Mouse (Mus musculus): ENCODE measurements around the gene 3100002H09Rik.

The 3100002H09Rik gene

DNA sequence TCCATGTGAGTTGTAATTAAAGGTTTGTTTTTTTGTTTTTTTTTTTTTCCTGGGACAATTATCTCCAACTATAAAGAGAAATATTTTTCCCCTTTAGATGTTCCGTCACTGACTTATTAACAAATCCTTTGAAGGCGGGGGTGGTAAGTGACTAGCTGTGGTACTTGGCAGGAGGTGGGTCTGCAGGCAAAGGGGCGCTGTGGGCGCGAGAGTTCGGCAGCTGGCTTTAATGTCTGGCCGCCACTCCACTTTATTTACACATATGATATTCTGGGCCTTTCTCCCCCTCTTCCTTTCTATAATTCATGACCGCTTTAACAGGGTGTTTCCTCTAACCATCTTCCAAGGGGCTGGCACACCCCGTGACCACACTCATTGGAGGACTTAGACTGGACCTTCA lies 5.4 kb upstream of the 3100002H09Rik start:
- DNase-seq (ENCODE audit: extremely low read depth, insufficient read length, low spot score), result no peak

- no peak for DNase-seq (ENCODE audit: extremely low read depth, insufficient read length, low spot score)
These were observed 4.9 kb upstream of the 3100002H09Rik start for GRCm38 (mm10) chr4:124615406-124615960.

DNA sequence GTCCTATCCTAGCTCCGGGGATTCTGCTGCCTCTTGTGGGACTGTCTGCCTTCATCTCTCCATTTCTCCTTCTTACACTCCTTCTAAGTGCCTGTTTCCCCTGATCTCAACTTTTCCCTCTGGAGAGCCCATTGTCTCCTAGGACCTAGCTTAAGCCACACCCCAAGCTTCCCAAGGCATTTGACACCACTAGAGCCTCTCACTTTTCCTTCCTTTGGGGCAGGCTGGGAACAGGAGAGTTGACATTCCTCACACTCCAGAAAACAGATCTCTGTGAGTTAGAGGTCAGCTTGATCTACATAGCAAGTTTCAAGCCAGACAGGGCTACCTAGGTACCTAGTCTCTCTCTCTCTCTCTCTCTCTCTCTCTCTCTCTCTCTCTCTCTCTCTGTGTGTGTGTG lies 3.6 kb upstream of the 3100002H09Rik start:
- no peak for DNase-seq (ENCODE audit: extremely low read depth, insufficient read length, low spot score)

GRCm38 (mm10) chr4:124611768-124612167 lies 1.2 kb upstream of the 3100002H09Rik start:
- DNase-seq (ENCODE audit: extremely low read depth, insufficient read length, low spot score), result no peak

- DNase-seq (ENCODE audit: extremely low read depth, insufficient read length, low spot score), result no peak
These were observed 537 bp downstream of the 3100002H09Rik start for GRCm38 (mm10) chr4:124610066-124610465.

- no peak for DNase-seq (ENCODE audit: extremely low read depth, insufficient read length, low spot score)
These were observed 3.4 kb downstream of the 3100002H09Rik start for GRCm38 (mm10) chr4:124607166-124607565.

DNA sequence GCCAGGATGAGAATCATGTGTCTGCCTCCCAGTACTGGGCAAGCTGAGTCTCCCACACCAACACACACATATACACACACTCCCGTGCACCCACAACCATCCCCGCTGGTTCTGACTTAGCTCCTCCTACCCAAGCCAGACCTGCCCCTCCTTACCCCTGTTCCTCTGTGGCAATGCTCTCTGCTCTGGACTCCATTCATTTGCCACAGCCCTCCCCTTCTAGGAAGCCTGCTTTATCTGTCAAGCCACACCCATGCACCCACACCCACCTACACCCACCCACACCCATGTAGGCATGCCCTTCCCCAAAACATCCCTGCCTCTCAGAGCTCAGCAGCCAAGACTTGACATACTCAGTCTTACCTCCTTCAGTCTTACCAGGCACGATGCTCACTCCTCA lies 4.4 kb downstream of the 3100002H09Rik start:
- no peak for DNase-seq (ENCODE audit: extremely low read depth, insufficient read length, low spot score)

DNA sequence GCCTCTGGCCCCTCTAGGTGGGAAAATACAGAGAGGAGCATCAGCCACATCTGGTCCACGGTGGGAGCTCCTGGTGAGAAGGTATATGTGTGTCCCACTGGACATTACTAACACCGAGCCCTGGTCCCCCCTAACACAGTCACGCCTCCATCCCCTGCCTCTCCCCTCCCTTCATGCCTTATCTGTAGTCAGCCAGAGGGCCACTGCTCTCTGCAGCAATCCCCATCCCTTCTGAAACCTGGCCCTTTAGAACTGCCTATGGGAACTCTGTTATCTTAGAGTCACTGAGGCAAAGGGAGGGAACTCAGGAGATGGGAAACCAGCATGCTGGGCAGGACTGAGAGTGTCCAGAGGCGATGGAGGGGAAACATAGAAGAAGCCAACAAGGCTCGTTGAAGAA lies 5.3 kb downstream of the 3100002H09Rik start:
- DNase-seq (ENCODE audit: extremely low read depth, insufficient read length, low spot score), result no peak

DNA sequence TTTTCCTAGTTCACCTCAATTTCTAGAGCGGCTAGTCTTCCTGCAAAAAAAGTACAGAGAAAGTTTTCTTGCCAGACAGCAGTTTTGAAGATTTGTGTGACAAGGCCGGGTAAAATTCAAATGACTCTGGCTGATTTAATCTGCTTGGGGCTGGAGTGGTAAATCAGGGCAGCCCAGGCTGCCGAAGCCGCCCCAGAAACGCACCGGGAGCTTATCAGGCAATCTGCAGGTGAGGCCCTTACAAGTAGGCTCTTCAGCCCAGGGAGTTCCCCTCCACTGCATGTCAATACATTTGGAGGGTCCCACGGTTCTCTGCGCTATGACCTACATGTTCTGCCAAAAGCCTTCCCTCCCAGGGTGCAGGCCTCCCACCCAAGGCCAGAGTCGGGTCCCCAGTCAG lies 6.9 kb downstream of the 3100002H09Rik start:
- no peak for DNase-seq (ENCODE audit: extremely low read depth, insufficient read length, low spot score)

- no peak for DNase-seq (ENCODE audit: extremely low read depth, insufficient read length, low spot score)
These were observed 14.7 kb downstream of the 3100002H09Rik start for GRCm38 (mm10) chr4:124595929-124596328.

DNA sequence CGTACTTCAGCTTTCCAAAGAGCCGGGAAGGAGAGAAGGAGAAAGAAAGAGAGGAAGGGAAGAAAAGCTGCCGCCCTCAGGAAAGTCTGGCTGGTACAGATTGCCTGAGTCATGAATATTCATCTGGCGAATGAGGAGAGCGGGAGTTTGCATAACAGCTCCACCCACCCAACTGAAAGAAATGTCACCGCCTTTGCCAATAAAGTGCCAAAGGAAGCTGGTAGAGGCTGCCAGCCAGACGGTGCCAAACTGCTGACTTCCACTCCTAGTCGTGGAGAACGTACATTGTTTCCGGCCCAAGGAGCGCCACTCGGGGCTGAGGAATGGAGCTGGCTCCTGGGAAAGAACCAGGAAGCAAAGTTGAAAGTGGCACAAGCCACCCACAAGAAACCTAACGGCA lies 15.7 kb downstream of the 3100002H09Rik start:
- DNase-seq (ENCODE audit: extremely low read depth, insufficient read length, low spot score), result peak; percentile 64

DNA sequence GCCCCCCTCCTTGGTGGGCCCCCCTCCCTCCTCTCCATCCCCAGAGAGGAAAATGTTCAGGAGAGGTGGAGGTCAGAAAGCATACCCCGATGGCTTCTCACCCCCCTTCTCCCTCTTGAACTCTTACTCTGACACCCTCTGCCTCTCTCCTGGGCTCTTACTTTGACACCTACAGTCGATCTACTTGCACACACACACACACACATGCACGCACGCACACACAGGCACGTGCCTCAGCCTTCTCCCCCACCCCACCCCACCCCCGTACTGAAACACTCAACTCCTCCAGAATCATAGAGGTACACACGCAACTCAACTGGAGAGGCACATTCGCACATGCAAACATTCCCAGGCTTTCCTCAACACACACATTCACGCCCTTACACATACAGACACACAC lies 16.9 kb downstream of the 3100002H09Rik start:
- no peak for DNase-seq (ENCODE audit: extremely low read depth, insufficient read length, low spot score)

DNA sequence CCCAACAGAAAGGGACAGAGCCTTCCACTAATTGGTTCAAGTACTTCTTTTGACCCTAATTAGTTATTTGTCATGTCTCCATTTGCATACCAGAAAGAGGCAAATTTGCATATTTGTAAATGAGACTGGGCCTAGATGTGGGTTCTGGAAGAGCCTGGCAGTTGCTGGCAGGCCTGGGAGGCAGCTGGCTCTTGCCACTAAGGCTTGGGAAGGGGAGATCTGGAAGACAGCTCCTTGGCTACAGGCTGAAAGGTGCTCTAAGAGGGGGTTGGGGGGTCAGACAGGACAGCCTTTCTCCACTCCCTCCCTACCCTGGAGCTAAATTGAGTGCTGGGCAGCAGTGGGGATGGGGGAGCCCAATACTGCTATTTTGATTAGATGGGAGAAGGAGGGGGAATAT lies 17.4 kb downstream of the 3100002H09Rik start:
- no peak for DNase-seq (ENCODE audit: extremely low read depth, insufficient read length, low spot score)

DNA sequence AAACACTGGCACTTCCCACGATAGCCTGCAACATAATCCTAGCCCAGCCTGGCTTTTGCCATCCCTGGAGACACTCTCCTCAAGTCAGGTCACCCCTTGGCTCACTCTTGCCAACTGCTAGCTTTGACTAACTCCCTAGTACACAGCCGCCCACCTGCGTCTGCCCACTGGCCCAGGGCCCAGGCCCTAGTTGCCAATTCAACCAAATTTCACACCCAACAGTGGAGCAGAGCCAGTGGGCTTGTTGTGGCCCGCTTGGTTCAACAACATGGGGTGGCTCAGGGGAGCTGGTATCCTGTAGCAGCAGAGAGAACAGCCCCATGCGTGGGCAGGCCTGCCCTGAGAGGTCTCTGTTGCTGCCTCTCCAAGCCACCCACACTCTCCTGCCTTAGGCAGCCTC lies 18.4 kb downstream of the 3100002H09Rik start:
- no peak for DNase-seq (ENCODE audit: extremely low read depth, insufficient read length, low spot score)

DNA sequence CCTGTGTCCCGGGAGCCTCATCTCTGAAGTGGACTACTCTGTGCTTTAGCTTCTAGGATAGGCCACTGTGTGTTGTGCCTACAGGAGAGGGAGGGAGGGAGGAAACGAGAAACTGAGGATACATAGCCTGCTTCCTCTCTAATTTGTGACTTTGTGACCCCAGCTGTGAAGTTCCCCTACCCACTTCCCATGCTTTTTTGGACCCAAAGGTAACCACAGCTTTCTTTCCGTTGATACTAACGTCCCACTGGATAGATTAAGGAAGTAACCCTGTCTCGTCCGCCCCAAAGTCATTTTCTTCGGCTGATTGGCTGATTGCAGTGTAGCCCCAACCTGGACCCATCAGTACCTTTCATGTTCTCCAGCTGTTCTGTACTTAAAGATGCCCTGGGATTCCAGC lies 29.9 kb downstream of the 3100002H09Rik start:
- DNase-seq (ENCODE audit: extremely low read depth, insufficient read length, low spot score), result no peak

DNA sequence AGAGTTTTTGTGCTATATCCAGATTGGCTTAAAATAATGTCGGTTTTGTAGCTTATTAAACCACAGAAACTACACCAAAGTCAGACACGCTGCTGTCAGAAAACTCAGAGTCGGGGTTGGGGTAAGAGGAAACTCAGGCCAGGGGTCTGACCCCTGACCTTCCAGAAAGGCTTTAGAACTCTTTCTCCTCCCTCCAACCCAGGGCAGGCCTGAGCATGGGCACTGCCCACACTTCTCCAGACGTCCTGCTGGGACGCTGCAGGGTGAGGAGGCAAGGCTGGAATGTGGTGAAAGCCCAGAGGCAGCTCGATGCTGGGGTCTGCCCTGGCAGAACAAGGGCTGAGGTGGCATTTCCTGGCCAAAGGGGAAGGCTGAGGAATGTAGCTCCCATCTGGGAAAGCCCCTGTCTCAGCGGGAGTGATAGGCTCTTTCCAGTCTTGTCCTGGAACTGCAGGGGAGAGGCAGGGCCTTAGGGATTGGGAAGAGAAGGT lies 34.6 kb downstream of the 3100002H09Rik start:
- DNase-seq (ENCODE audit: extremely low read depth, insufficient read length, low spot score), result peak; percentile 65

DNA sequence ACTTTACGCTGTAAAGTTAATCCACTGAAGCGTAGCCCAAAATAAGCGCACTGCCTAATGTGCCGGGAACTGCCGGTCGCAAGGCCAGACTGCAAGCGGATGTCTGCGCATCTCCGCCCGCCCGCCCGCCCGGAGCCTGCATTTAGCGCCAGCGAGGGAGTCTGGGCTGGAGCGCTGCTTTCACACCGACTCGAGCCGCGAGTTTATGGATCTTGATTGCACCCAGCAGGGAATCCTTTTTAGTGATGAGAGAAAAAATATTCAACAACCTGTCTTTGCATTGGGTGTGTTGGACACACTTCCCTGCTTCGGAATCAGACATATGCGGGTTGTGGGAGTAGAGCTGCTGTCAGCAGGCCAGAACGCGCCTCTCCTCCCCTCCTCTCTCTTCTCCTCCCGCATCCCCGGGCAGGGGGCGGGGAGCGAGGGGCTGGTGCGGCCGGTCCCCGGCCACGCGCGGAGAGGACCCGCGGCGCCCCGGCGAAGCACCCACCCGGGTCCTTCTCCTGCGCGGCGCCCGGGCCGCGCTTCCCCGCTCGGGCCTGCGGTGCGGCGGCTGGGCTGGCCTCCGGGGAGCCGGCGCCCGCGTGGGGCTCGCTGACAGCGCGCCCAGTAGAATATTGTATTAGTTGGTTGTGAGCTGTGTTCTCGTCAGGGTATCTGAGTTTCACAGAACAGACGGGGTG lies 35.2 kb downstream of the 3100002H09Rik start:
- no peak for DNase-seq (ENCODE audit: extremely low read depth, insufficient read length, low spot score)

GRCm38 (mm10) chr4:124573586-124573985 lies 37.0 kb downstream of the 3100002H09Rik start:
- DNase-seq (ENCODE audit: extremely low read depth, insufficient read length, low spot score), result no peak

DNA sequence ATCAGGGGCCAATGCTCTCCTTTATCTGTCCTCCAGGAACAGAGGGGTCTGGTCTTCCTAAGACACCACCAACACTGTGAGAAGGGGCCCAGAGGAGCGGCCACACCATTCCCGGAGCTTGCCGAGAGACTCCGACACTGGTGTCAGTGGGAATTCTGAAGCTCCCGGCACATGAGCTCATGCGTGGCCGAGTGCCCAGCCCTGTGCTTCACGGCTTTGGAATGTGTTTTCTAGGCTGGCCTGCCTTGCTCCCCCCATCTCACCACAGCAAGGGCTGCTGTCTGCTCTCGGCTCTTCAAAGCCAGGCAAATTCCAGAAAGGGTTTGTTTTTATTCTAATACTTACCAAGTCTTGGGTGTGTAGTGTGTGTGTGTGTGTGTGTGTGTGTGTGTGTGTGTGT lies 39.6 kb downstream of the 3100002H09Rik start:
- peak; percentile 84 for DNase-seq (ENCODE audit: extremely low read depth, insufficient read length, low spot score)

DNA sequence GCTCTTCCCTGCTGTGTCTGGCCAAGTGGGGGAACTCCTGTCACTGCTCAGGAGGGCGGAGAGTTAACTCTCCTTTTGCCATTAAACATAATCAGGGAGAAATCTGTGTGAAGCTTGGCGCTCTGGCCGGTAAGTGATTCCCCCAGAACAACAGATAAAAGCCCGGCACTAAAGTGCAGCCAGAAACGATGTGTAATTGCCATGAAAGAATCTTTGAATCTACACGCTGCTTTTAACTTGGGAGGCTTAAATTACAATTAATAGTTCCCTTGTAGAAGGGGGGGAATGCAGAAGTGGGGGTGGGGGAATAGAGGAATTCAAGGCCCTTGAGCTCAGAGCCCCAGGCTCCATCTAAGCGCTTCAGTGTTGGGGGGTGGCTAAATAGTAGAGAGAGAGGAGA lies 40.9 kb downstream of the 3100002H09Rik start:
- DNase-seq (ENCODE audit: extremely low read depth, insufficient read length, low spot score), result no peak

DNA sequence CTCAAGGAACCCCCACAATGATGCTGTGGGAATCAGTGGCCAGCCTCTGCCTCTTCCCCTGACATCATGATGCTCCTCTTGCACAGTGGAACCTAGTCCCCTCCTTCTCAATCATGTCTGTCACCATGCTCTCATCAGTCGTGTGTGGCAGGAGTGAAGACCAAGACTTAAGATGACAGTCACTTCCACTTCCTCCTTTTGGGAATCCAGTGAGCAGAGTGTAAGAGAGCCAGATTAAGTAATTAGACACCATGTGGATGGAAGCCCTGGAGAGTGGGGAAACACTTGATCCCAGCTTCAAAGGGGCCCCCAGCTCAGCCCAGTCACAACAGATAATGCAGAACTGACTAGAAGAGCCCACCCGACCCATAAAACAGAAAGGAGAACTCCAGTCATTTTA lies 47.2 kb downstream of the 3100002H09Rik start:
- DNase-seq (ENCODE audit: extremely low read depth, insufficient read length, low spot score), result no peak

GRCm38 (mm10) chr4:124562721-124563120 lies 47.9 kb downstream of the 3100002H09Rik start:
- no peak for DNase-seq (ENCODE audit: extremely low read depth, insufficient read length, low spot score)
